Mouse (Mus musculus): ENCODE results near the gene Gpam. TPM values are rescaled to one million over a fixed set of nuclear protein-coding genes. Genes with fewer than 3 reads are reported as not detected.
A peak's percentile ranks its signal among the peaks of the same experiment; 100 is the strongest.

The Gpam gene
- polyA plus RNA-seq, 1 experiment from 2014 or later: 18.5 TPM

- Histone ChIP-seq H3K4me1 (no peaks in the 10 kb centered on the region), H3K9me3 (no peaks in the 10 kb centered on the region), H3K27me3 (no peaks in the 10 kb centered on the region), H3K9ac (no peak overlapping the region), H3K36me3 (peaks cover 78% of the 10 kb centered on the region), H3K4me2 (replicated peaks) (no peak overlapping the region), H3K27ac (no peak overlapping the region), H3K4me3 (no peak overlapping the region)
- 93% methylated on average over 7 of the region's 7 CpGs for WGBS
- ATAC-seq (ENCODE audit: insufficient number of reproducible peaks, insufficient read depth, low FRiP score, low TSS enrichment): no peak
These were observed 41.2 kb downstream of the Gpam start for GRCm38 (mm10) chr19:55085857-55086185.

DNA sequence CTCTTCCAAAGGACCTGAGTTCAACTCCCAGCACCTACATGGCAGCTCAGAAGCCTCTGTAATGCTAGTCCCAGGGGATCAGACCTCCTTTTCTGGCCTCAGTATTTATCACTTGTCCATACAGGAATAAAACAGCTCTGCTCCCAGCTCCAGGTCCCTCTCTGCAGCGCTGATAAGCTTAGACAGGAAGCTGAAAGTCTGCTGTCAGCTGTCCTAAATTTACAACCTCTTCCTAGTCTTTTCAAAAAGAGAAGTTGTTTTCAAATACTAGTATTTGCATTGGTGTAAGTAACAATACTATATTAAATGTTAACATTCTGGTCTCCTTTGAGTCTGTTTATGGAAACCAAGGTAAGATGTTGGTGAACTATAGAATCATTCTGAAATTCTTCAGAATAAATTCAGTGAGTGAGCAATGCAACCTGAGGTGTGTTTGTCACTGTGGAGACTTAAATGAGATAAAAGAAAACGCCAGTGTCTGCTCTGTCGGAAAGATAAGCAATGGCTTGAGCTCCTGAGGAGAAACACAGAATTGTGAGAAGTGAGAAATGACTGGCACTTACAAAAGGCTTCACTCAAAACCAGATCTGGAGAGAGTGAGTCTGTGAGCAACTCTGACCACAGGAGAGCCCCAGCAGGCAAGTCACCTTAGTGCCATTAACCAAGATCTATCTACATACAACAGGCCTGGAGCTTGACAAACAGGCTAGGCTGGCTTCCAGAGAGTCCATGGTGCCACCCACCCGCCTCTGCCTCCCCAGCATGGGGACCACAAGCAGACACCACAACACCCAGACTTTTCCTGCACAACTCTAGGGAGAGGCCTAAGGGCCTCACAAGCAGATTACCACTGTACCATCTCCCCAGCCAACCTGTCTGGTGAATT is 41.8 kb downstream of the Gpam start:
- Histone ChIP-seq H3K9me3 (no peaks in the 10 kb centered on the region), H3K9ac (no peak overlapping the region), H3K36me3 (peaks cover 82% of the 10 kb centered on the region), H3K4me1 (no peaks in the 10 kb centered on the region), H3K4me2 (replicated peaks) (no peak overlapping the region), H3K27me3 (no peaks in the 10 kb centered on the region), H3K4me3 (no peak overlapping the region), H3K27ac (no peak overlapping the region)
- 86% methylated on average over 4 of the region's 4 CpGs for WGBS
- no peak for ATAC-seq (ENCODE audit: insufficient number of reproducible peaks, insufficient read depth, low FRiP score, low TSS enrichment)

- WGBS: 83% methylated on average over 8 of the region's 8 CpGs
- no peaks in the 10 kb centered on the region for H3K4me1 ChIP-seq
- H3K27me3 ChIP-seq: no peaks in the 10 kb centered on the region
- H3K27ac ChIP-seq: no peak overlapping the region
- peaks cover 87% of the 10 kb centered on the region for H3K36me3 ChIP-seq
- no peak for ATAC-seq (ENCODE audit: insufficient number of reproducible peaks, insufficient read depth, low FRiP score, low TSS enrichment)
- no peak overlapping the region for H3K4me3 ChIP-seq
- H3K9me3 ChIP-seq: no peaks in the 10 kb centered on the region
- H3K4me2 ChIP-seq (replicated peaks): no peak overlapping the region
- no peak overlapping the region for H3K9ac ChIP-seq
These were observed 50.2 kb downstream of the Gpam start for GRCm38 (mm10) chr19:55076822-55077221.

- Histone ChIP-seq H3K27me3 (no peaks in the 10 kb centered on the region), H3K9me3 (no peaks in the 10 kb centered on the region), H3K9ac (no peak overlapping the region), H3K4me3 (no peak overlapping the region), H3K36me3 (peaks cover 86% of the 10 kb centered on the region), H3K4me1 (no peaks in the 10 kb centered on the region), H3K27ac (no peak overlapping the region), H3K4me2 (replicated peaks) (no peak overlapping the region)
- ATAC-seq (ENCODE audit: insufficient number of reproducible peaks, insufficient read depth, low FRiP score, low TSS enrichment): no peak
- WGBS: 80% methylated on average over 3 of the region's 3 CpGs
These were observed 54.0 kb downstream of the Gpam start for GRCm38 (mm10) chr19:55073004-55073403.

- WGBS: 88% methylated on average over 8 of the region's 8 CpGs
- Histone ChIP-seq H3K27me3 (no peaks in the 10 kb centered on the region), H3K9ac (no peak overlapping the region), H3K27ac (no peak overlapping the region), H3K9me3 (no peaks in the 10 kb centered on the region), H3K4me1 (no peaks in the 10 kb centered on the region), H3K4me2 (replicated peaks) (no peak overlapping the region), H3K4me3 (no peak overlapping the region), H3K36me3 (peaks cover 51% of the 10 kb centered on the region)
- ATAC-seq (ENCODE audit: insufficient number of reproducible peaks, insufficient read depth, low FRiP score, low TSS enrichment): no peak
These were observed 58.0 kb downstream of the Gpam start for GRCm38 (mm10) chr19:55069054-55069453.

GRCm38 (mm10) chr19:55063272-55063671 is 63.8 kb downstream of the Gpam start:
- Histone ChIP-seq H3K4me1 (peaks cover 11% of the 10 kb centered on the region; the same call in 1 of the 2 replicates), H3K4me2 (replicated peaks) (no peak overlapping the region)
- ATAC-seq (ENCODE audit: insufficient number of reproducible peaks, insufficient read depth, low FRiP score, low TSS enrichment): no peak

DNA sequence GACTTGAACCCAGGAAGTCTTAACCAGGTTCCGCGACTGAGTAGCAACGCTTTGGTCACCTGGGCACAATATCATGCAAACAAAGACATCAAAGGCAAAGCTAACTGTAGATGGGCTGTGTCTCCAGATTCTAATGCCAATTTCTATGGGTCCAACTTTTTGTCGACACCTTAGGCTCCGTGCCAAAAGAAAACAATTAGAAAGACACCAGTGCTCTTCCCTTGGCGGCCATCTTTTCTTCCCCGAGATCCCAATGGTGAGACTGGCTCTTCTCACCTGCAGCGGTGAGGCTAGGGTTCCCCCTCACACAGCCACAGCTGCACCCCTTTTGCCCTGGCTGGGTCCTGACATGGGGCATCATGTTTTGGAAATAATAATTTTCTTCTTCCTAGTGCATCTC is 64.5 kb downstream of the Gpam start:
- Histone ChIP-seq H3K9ac (no peak overlapping the region), H3K27me3 (no peaks in the 10 kb centered on the region), H3K36me3 (no peaks in the 10 kb centered on the region), H3K9me3 (no peaks in the 10 kb centered on the region), H3K4me2 (replicated peaks) (no peak overlapping the region), H3K4me1 (peaks cover 11% of the 10 kb centered on the region; the same call in 1 of the 2 replicates), H3K27ac (no peak overlapping the region), H3K4me3 (no peak overlapping the region)
- 88% methylated on average over 8 of the region's 8 CpGs for WGBS
- ATAC-seq (ENCODE audit: insufficient number of reproducible peaks, insufficient read depth, low FRiP score, low TSS enrichment): no peak

More at GRCm38 (mm10) chr19:55063272-55063671, 63.8 kb downstream of the Gpam start:
- Histone ChIP-seq H3K36me3 (peaks cover 3% of the 10 kb centered on the region; the same call in 1 of the 2 replicates), H3K27me3 (no peaks in the 10 kb centered on the region), H3K9ac (no peak overlapping the region), H3K9me3 (no peaks in the 10 kb centered on the region), H3K4me3 (no peak overlapping the region), H3K27ac (no peak overlapping the region)
- 30% methylated on average over 6 of the region's 6 CpGs for WGBS

DNA sequence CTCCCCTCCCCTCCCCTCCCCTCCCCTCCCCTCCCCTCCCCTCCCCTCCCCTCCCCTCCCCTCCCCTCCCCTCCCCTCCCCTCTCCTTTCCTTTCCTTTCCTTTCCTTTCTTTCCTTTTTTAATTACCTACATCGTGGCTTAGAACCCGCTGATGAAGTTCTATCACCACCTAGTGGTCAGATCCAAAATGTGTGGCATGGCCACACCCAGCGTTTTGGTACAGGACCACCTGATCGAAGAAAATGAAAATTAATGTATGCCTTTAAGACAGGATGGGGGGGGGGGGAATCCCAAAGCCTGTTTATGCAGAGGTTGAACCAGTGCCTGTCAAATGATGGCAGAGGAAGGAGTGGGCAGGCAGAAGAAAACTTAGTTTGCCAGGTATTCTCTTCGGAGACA is 65.1 kb downstream of the Gpam start:
- Histone ChIP-seq H3K4me3 (no peak overlapping the region), H3K36me3 (no peaks in the 10 kb centered on the region), H3K9ac (no peak overlapping the region), H3K27me3 (no peaks in the 10 kb centered on the region), H3K4me2 (replicated peaks) (no peak overlapping the region), H3K4me1 (peaks cover 11% of the 10 kb centered on the region; the same call in 1 of the 2 replicates), H3K9me3 (no peaks in the 10 kb centered on the region), H3K27ac (no peak overlapping the region)
- 24% methylated on average over 5 of the region's 5 CpGs for WGBS
- ATAC-seq (ENCODE audit: insufficient number of reproducible peaks, insufficient read depth, low FRiP score, low TSS enrichment): no peak

DNA sequence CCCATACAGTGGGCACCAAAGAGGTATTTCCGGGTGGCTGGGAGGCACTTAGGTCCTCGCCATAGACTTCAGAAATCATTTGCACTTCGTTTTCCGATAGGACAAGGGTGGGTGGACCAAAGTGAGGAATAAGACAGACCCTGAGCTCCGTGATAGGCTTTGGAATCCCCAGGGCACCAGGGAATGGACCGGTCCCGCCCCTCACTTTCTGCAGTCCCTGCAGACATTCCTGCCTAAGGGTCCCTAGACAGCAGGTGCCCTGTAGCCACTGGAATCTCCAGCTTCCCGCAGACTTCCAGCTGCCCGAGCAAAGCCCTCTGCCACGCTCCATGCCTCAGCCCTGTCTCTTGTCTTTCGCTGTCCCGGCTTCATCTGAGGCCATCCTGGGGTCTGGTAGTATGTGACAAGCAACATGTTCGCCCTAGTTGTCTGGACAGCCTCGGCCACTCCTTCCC is 65.6 kb downstream of the Gpam start:
- Histone ChIP-seq H3K9ac (no peak overlapping the region), H3K4me2 (replicated peaks) (peak overlapping the region; percentile 46), H3K36me3 (no peaks in the 10 kb centered on the region), H3K4me1 (peaks cover 11% of the 10 kb centered on the region; the same call in 1 of the 2 replicates), H3K9me3 (no peaks in the 10 kb centered on the region), H3K4me3 (no peak overlapping the region), H3K27me3 (no peaks in the 10 kb centered on the region), H3K27ac (no peak overlapping the region)
- ATAC-seq (ENCODE audit: insufficient number of reproducible peaks, insufficient read depth, low FRiP score, low TSS enrichment): peak; percentile 65; the same call in 1 of the 2 replicates
- 8% methylated on average over 14 of the region's 14 CpGs for WGBS

GRCm38 (mm10) chr19:55060964-55061363 is 66.1 kb downstream of the Gpam start:
- Histone ChIP-seq H3K4me1 (peaks cover 11% of the 10 kb centered on the region; the same call in 1 of the 2 replicates), H3K9ac (no peak overlapping the region), H3K4me3 (no peak overlapping the region), H3K4me2 (replicated peaks) (peak overlapping the region; percentile 46), H3K27ac (no peak overlapping the region), H3K36me3 (no peaks in the 10 kb centered on the region), H3K9me3 (no peaks in the 10 kb centered on the region), H3K27me3 (no peaks in the 10 kb centered on the region)
- 3% methylated on average over 7 of the region's 7 CpGs for WGBS
- peak; percentile 23; the same call in 1 of the 2 replicates for ATAC-seq (ENCODE audit: insufficient number of reproducible peaks, insufficient read depth, low FRiP score, low TSS enrichment)

- WGBS: 82% methylated on average over 5 of the region's 5 CpGs
- no peak overlapping the region for H3K4me3 ChIP-seq
- H3K9me3 ChIP-seq: no peaks in the 10 kb centered on the region
- no peak overlapping the region for H3K9ac ChIP-seq
- 0 out of 2 replicates have a peak, but pooled peaks have one; percentile 23 for ATAC-seq (ENCODE audit: insufficient number of reproducible peaks, insufficient read depth, low FRiP score, low TSS enrichment)
- no peaks in the 10 kb centered on the region for H3K36me3 ChIP-seq
- H3K27ac ChIP-seq: no peak overlapping the region
- no peak overlapping the region for H3K4me2 ChIP-seq (replicated peaks)
- 0 out of 2 replicates have a peak, but pooled peaks cover 7% of the 10 kb centered on the region for H3K4me1 ChIP-seq
- H3K27me3 ChIP-seq: no peaks in the 10 kb centered on the region
These were observed 69.6 kb downstream of the Gpam start for GRCm38 (mm10) chr19:55057483-55057882.

DNA sequence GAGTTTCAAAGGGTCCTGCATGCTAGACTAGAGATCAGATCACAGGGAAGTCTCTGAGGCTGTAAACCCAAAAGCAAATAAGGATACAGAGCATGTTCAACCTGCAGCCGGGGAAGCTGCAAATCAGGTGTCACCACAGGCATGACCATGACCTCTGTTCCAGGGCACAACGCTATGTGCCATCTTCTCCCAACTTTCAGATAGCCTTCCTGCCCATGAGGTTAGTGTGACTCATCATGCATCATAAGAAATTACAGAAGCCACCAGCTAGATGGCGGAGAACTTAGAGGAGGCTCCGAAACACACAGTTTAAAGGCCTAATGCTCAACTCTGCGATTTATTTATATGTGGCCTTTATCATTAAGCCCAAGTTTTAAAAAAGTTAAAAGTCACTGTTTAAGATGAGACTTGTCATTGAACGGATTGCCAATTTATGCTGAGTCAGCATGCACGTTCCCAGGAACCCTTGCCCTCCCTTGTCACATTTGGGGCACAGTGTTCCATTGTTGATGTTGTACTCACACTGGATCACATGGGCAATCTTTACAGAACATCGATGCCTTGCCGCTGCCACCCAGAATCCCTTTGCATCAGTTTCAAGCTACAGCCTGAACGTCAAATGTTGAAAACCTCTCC is 71.3 kb downstream of the Gpam start:
- Histone ChIP-seq H3K4me2 (replicated peaks) (no peak overlapping the region), H3K27ac (no peak overlapping the region), H3K9ac (no peak overlapping the region), H3K27me3 (no peaks in the 10 kb centered on the region), H3K4me1 (no peaks in the 10 kb centered on the region), H3K4me3 (no peak overlapping the region), H3K36me3 (no peaks in the 10 kb centered on the region), H3K9me3 (no peaks in the 10 kb centered on the region)
- ATAC-seq (ENCODE audit: insufficient number of reproducible peaks, insufficient read depth, low FRiP score, low TSS enrichment): no peak
- WGBS: 91% methylated on average over 10 of the region's 10 CpGs

All from embryonic facial prominence, embryonic 12.5 days (tissue).